Mouse (Mus musculus) telencephalon, adult 2 months (tissue): ENCODE data around the gene Emilin1.

Source experiments
- DNase-seq: peaks from one replicate; pipeline ENCODE4 v3.0.0-alpha.2; 2011; ENCODE audit warnings: low read depth, low spot score

Gene Emilin1

DNA sequence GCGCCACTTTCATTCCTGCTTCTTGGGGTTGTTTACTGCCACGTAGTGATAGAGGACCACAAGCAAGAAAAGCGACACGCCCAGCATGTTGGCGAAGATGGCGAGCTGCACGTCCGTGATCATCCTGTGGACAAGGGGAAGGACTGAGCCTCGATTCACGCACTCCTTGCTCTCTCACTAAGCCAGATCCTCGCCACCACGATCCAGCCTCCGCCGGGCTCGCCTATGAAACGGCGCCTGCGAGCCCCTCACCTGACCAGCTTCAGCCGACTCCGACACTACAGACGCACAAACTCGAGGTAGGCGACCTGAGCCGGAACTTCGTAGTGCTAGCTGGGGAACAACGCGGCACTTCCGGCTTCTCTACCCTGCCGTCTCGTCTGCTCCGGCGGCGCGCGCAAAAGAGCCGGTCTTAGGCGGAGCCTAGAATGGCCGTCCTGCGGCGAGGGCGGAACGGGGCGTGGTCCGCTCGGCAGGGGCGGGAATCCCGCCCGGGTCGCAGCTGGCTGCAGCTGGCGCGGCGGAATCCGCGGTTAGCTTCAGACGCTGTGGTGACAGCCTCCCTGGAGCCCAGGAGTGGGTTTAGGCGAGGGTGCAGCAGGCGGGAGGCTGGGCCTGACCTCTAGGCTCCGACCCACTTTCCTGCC is 5.7 kb upstream of the Emilin1 start, which contains the start of gene Ost4:
Ost4 (minus strand) TSS at position 376 of the 647 bp plus-strand sequence.
- DNase-seq: peak; percentile 95

DNA sequence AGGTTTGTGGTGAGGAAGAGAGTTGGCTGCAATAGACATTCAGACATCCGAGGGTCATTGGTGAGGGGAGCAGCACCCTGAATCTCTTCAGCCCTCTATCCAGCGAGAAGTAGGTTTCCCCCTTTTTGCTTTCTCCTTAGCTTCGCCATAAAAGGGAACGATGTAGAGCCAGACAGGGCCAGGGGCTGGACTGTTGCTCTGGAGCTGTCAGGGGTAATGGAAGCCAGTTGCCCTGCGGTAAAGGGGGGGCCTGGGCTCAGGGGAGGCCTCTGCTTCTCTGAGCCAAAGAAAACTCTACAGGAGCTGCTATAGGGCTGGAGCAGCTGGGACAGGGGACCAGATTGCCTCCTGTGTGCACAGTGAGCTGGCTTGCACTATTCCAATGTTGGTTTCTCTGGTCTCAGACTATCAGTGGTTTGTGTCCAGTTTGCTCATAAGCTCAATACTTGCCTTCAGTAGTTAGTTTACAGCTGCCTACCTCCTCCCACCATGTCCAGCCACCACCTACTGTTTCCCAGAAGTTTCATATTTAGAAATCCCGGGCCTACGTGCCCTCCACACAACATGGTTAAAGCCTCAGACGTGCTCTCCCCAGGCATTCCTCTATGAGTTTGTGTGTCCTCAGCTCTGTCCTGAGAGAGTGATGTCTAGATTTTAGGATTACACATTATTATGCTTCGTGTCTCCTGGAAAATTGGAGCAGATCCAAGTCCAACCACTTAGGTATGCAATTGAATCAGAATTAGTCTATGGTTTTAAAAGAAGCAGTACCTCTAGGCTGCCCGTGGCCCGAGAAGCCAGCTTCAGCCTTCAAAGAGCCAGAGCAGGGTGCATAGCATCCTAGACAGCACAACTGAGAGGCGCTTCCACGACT is 4.5 kb upstream of the Emilin1 start:
- no peak for DNase-seq

DNA sequence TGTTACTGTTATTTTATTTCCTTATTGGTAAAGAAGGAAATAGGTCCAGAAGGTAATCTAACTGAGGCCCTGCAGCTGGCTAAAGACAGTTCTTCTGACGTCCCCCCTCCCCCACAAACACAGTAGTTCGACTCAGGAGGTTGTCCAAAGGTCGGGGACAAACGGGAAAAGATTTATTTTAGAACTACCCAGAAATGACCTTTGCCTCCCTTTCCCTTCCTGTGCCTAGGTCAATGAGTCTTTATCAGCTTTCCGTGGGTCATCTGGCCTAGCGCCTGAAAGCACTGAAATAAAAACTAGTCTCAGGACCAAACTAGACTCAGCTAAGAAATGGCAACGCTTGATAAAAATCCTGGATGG is 3.9 kb upstream of the Emilin1 start:
- DNase-seq: no peak

DNA sequence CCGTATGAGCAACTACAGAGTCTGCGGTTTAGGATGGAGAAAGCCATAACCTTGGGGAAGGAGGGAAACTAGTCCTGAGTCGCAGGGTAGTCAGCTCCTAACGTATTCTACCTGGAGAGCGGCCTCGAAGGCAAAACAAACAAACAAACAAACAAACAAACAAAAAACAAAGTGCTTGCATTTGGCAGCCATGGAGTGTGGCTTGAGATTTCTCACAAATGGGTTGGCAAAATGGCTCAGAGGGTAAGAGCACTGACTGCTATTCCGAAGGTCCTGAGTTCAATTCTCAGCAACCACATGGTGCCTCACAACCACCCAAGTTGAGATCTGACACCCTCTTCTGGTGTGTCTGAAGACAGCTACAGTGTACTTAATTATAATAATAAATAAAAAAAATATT is 3.3 kb upstream of the Emilin1 start:
- DNase-seq: no peak

DNA sequence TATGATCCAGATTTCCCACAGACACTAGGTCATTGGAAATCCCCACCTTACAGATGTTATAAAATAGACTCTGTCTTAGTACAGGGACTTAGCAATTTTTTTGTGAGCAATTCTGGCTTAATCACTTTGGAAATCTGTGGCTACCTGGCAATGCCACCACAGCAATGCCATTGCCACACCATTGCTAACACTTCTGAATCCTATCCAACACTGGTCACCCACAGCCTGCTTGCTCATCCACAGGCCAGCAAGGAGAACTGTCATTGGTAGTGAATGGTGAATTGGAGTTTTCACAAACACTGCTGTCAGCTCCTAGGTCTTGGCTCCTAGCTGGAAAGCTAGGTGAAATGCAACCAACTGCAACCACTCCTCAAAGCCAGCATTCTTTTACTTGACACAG is 2.7 kb upstream of the Emilin1 start:
- no peak for DNase-seq

DNA sequence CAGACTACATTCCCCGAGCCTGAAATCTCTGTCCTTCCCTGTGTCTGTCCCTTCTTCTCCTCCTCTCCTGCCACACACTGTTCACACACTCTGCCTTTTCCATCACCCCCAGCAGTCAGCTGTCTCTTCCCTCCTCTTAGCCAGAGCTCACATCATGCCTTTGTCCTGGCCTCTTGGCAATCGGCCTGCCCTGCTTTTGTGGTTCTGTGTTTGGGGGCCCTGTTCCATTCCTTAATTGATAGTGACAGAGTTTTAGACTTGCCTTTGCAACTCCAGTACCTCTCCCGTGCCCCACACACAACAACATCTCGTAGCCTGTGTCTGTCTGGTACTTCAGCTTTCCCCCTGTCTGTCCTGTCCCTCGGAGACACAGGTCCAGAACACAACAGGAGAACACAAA is 1.0 kb upstream of the Emilin1 start:
- DNase-seq: no peak

DNA sequence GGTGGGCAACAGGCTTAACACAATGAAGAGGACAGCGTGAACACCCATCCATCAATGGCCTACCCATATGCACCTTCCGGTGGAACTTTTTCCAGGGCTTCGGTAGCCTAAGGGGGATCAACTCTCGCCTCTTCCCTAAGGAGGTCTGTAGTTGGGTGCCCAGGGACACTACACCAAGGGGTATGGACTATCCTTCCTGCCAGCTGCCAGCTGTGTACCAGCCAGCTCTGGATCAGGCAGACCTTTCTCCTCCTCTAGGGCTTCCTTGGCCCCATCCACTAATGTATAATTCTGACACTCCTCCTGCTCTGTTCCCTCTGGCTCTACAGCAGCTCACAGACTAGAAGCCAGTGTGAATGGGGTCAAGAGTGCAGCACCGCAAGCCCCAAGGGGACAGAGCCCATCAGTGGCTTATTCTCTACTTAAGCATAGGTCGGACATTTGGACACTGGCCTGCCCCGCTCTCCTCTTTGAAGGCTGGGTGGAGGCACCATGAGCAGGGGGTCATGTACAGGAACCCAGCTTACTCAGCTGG is 966 bp downstream of the Emilin1 start:
- no peak for DNase-seq

DNA sequence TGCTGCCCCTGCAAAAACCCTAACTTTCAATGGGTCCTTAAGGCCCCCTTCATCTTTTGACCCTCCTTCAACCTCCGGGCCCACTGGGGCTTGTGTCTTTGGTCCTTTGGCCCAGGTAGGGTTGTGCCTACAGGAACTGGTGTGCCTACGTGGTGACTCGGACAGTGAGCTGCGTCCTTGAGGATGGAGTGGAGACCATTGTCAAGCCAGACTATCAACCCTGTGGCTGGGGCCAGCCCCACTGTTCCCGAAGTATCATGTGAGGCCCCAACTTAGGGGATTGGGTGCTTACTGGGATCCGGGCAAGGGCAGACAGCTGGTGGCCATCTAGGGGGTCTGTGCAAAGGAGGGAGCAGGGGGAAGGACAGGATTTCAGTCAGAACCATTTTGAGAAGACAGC is 1.6 kb downstream of the Emilin1 start:
- no peak for DNase-seq

DNA sequence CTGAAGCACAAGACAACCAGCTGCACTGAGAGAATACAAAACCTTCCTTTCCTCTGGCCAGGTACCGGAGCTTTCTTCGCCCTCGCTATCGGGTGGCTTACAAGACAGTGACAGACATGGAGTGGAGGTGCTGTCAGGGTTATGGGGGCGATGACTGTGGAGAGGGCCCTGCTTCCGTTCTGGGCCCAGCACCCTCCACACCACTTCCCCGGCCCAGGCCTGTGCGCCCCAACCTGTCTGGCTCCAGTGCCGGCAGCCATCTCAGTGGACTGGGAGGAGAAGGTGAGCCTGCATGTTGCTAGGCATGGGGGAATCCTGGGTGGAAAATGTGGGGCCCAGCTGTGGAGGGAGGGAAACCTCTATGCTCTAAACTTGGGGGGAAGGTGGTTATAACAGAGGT is 2.3 kb downstream of the Emilin1 start:
- no peak for DNase-seq

DNA sequence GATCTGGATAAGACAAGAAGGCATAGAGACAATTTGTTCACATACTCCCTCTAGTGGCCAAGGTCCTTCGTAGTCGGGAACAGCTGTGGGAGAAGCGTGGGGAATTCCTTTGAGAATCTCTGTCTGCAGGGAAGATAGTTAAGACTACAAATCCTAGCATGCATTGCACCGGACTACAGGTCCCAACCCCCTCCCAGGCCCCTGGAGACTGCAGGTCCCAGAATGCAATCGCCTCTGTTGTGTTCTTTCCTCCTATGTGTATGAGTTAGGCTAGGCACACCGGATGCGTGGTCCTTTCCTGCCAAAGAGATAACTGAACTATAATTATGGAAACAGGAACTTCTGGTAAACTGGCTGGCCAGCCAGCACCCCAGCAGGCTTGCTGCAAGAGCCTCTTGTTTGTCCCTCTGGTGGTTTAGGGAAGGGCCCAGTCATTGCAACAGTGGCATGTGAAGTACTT is 2.8 kb downstream of the Emilin1 start:
- DNase-seq: peak; percentile 98

DNA sequence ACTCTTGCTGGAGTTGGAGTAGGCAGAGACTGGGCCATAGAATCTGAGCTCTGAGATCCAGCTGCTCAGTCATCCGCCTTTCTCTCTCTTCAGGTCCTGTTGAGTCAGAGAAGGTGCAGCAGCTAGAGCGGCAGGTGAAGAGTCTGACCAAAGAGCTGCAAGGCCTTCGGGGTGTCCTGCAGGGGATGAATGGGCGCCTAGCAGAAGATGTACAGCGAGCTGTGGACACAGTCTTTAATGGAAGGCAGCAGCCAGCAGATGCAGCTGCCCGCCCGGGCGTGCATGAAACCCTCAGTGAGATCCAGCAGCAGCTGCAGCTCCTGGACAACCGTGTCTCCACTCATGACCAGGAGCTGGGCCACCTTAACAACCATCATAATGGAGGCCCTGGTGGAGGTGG is 3.6 kb downstream of the Emilin1 start:
- no peak for DNase-seq

DNA sequence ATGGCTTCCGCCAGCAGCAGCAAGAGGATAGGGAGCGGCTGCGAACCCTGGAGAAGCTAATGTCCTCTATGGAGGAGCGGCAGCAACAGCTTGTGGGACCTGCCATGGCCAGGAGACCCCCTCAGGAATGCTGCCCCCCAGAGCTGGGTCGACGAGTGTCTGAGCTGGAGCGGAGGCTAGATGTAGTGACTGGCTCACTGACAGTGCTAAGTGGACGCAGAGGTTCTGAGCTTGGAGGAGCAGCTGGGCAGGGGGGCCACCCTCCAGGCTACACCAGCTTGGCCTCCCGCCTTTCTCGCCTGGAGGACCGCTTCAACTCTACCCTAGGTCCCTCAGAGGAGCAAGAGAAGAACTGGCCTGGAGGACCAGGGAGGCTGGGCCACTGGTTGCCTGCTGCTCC is 4.1 kb downstream of the Emilin1 start:
- no peak for DNase-seq

DNA sequence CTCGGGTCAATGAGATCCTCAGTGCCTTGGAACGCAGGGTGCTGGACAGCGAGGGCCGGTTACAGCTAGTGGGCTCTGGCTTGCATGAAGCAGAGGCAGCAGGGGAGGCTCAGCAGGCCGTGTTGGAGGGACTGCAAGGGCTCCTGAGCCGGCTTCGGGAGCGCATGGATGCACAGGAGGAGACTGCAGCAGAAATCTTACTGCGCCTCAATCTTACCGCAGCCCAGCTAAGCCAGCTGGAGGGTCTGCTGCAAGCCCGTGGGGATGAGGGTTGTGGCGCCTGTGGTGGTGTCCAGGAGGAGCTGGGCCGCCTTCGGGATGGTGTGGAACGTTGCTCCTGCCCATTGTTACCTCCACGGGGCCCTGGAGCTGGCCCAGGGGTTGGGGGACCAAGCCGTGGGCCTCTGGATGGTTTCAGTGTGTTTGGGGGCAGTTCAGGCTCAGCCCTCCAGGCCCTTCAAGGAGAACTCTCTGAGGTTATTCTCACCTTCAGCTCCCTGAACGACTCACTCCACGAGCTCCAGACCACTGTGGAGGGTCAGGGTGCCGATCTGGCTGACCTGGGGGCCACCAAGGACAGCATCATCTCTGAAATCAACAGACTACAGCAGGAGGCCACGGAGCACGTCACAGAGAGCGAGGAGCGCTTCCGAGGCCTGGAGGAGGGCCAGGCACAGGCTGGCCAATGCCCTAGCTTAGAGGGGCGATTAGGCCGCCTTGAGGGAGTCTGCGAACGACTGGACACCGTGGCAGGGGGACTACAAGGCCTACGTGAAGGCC is 4.9 kb downstream of the Emilin1 start:
- no peak for DNase-seq

DNA sequence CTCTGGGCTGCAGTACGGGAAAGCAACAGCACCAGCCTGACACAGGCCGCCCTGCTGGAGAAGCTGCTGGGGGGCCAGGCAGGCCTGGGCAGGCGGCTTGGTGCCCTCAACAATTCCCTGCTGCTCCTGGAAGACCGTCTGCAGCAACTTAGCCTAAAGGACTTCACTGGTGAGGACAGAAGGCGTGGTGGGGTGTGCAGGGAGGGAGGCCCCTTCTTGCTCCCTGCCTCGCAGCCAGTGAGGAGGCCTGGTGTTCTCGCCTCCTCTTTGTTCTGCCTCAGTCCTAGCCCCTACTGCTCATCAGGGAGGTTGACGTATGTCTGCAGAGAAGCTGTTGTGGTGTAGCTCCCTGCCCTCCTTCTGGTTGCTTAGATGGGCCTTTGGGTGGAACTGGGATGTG is 5.5 kb downstream of the Emilin1 start:
- no peak for DNase-seq

DNA sequence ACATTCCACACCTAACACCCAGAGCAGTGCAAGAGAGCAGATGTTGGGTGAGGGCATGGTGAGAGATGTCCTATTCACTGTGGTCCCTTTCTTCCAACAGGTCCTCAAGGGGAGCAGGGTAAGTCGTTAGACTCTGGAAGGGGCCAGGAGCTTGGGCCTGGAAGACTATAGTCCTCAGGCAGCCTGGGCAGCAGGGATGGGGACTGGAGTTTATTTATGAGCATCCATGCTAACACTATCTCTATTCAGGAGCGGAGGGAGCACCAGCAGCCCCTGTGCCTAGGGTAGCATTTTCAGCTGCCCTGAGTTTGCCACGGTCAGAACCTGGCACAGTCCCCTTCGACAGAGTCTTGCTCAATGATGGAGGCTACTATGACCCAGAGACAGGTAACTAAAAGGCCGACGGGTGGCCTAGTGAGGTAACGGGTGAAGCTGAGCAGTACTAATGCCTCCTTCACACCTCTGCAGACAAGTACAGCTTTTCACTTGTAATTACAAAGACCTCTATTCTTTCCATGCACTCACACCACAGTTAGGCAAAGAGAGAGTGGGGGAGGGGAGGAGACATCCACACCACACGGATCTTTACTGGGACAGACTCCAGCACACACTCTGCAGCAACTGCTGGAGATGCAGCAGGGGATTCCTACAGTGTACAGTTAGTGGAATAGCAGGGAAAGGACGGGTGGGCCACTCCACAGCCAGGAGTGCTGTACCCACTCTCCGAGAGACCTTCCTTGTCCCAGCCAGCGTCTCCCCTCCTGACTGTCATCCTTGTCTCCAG is 6.8 kb downstream of the Emilin1 start:
- no peak for DNase-seq

DNA sequence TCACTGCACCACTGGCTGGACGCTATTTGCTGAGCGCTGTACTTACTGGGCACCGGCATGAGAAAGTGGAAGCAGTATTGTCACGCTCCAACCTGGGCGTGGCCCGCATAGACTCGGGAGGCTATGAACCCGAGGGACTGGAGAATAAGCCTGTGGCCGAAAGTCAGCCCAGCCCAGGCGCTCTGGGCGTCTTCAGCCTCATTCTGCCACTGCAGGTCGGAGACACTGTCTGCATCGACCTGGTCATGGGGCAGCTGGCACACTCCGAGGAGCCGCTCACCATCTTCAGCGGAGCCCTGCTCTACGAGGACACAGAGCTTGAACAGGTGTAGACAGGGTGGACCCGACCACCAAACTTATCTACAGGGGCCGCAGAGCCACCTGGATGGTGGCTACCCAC is 7.4 kb downstream of the Emilin1 start:
- DNase-seq: no peak

DNA sequence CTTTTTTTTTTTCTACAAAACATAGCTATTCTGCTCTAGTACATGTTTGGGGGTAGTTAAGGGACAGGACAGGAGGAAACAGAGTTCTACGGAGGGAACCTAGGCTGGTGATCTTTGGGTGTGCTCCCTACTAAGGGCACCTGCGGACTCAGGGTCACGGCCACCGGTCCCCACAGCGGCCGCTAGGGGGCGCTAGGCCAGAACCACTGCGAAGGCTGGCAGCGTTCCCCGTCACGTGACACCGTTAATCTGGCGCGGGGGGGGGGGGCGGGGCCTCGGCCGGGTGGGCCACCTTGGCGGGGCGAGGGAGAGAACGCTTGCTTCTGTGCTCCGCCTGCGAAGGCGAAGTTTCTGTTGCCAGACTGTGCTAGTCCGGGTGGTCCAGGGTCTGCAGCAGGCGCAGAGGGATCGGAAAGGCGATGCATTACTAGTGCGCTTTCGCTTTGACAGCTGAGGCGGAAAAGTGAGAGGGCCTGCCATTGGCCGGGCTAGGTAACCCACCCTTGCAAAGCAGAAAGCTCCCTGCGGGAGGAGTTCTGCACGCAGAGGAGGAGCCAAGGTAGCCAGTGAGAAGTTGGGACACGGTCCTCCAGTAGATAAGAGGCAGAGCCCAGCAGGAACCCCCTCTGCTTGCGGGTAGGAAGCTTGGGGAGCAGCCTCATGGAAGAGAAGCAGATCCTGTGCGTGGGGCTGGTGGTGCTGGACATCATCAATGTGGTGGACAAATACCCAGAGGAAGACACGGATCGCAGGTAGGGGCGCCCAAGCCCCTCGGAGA is 8.2 kb downstream of the Emilin1 start, which contains the start of gene Khk:
Khk (plus strand) TSS at position 176 of the 778 bp plus-strand sequence.
- DNase-seq: peak; percentile 71

DNA sequence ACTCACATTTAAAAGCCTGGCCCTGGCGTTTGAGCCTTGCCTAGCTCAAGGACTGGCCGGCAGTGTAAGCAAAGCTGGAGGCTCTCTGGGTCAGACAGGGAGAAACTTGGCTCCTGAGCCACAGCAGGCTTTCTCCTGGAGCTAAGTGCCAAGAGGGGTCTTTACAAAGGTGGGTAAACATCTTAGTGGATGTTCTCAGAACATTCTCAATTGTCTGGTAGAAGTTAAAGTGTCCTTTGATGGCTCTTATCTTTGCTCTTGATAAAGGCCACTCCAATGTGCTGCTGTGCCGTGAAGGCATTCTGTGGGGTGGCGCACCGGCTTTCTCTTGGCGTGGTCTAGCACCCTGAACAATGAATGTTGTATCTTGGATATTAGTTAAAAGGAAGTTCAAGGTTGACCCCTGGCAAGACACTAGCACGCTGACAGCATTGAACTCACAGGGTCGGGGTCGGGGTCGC is 9.4 kb downstream of the Emilin1 start:
- no peak for DNase-seq

DNA sequence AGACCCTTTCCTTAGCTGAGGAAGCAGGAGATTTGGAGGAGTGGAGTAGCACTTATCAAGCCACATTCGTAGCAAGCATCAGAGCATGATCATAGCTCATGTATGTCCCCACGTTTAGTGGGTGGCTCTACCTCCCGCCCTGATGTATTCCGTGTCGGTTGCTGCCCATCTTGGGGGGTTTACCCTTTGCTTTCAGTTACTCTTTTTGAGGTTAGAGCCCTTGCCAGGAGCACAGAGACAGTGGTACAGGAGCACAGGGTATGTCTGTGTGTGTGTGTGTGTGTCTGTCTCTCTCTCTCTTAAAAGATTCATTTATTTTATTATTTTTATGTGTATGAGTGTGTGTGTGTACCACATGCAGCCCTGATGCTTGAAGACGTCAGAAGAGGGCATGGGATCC is 9.9 kb downstream of the Emilin1 start:
- no peak for DNase-seq

DNA sequence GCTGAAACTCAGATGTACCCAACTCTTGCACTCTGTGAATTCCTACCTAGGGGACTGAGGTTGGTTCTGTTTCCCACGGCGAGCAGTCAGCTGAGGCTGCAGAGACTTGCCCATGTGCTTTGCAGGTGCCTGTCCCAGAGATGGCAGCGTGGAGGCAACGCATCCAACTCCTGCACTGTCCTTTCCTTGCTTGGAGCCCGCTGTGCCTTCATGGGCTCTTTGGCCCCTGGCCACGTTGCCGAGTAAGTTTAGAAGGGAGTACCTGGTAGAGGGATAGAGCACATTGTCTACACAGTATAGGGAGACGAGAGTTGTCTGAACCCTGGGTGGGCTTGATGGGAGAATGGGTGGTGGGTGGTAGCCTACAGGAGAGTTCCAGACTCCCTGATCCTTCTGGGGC is 11.4 kb downstream of the Emilin1 start:
- DNase-seq: no peak
